Mouse (Mus musculus): ENCODE results near the gene Elmo1.

GRCm38 (mm10) chr13:20600246-20600645, 509.9 kb downstream of the Elmo1 start:
- TF ChIP-seq POLR2A (IDR thresholded peaks at IDR 0.05; ENCODE audit: extremely low read depth, insufficient read depth, low read length), result no peak
- no peak for TF ChIP-seq CTCF (IDR thresholded peaks at IDR 0.05; ENCODE audit: extremely low read depth, insufficient read depth, low read length)

Data from cortical plate, adult 2 months (tissue).